Mouse (Mus musculus) C2C12 (cell line): ENCODE results near the gene Fpr2. TPM values are rescaled to one million over a fixed set of nuclear protein-coding genes. Genes with fewer than 3 reads are reported as not detected.
"Not testable (repeated sequence)": the region's sequence is repeated elsewhere in the genome, so short reads cannot be mapped to it uniquely, and the experiment has no call there.

Source experiments
- H3K27me3 ChIP-seq: one replicate; pipeline ENCODE4 v1.6.1; 2011; ENCODE audit not compliant: control insufficient read depth, insufficient read depth, insufficient read length
- H3K36me3 ChIP-seq: one replicate; pipeline ENCODE4 v1.6.1; 2011; ENCODE audit not compliant: control insufficient read depth, insufficient read depth
- H3K4me3 ChIP-seq: one replicate; pipeline ENCODE4 v1.5.1; 2011; ENCODE audit warnings: mild to moderate bottlenecking, control low read depth; ENCODE audit not compliant: poor library complexity, insufficient read depth, severe bottlenecking
- H3K79me2 ChIP-seq: one replicate; pipeline ENCODE4 v1.6.1; 2011; ENCODE audit not compliant: control insufficient read depth, insufficient read depth
- H3K79me3 ChIP-seq: one replicate; pipeline ENCODE4 v1.6.1; 2011; ENCODE audit warnings: low read depth, control low read depth
- H3ac ChIP-seq: one replicate; pipeline ENCODE3; 2011; ENCODE audit warnings: low read depth; ENCODE audit not compliant: control insufficient read depth, insufficient read length
- CEBPB ChIP-seq: IDR thresholded peaks from one replicate; pipeline ENCODE4 v1.6.1; 2011; ENCODE audit warnings: low read depth, mild to moderate bottlenecking, control low read depth, moderate library complexity
- CTCF ChIP-seq: IDR thresholded peaks from one replicate; pipeline ENCODE4 v1.5.1; 2011; ENCODE audit not compliant: control insufficient read depth, insufficient read depth, insufficient read length
- FOSL1 ChIP-seq: IDR thresholded peaks from one replicate; pipeline ENCODE4 v1.8.0; 2011; ENCODE audit warnings: mild to moderate bottlenecking, low read length; ENCODE audit not compliant: poor library complexity, insufficient read depth, severe bottlenecking
- MAX ChIP-seq: IDR thresholded peaks from one replicate; pipeline ENCODE4 v1.6.1; 2011; ENCODE audit warnings: mild to moderate bottlenecking, control low read depth
- MYOD1 ChIP-seq: IDR thresholded peaks from one replicate; pipeline ENCODE4 v1.6.1; 2011; ENCODE audit warnings: low read depth; ENCODE audit not compliant: control insufficient read depth, insufficient read length
- MYOG ChIP-seq: IDR thresholded peaks from one replicate; pipeline ENCODE4 v1.6.1; 2011; ENCODE audit not compliant: control insufficient read depth, insufficient read length; ENCODE audit errors: extremely low read depth
- USF1 ChIP-seq: IDR thresholded peaks from one replicate; pipeline ENCODE4 v1.6.1; 2011; ENCODE audit warnings: low read depth, mild to moderate bottlenecking, control low read depth, moderate library complexity
- polyA plus RNA-seq: library from polyadenylated mRNA; unstranded; fragments of >200 nt; fragmentation: generic; extraction: Trizol; gene quantifications from one replicate; pipeline ENCODE4 v1.2.1, GENCODE M21; 2012; ENCODE audit warnings: missing spikeins

The Fpr2 gene
- polyA plus RNA-seq, 1 experiment, result not detected

DNA sequence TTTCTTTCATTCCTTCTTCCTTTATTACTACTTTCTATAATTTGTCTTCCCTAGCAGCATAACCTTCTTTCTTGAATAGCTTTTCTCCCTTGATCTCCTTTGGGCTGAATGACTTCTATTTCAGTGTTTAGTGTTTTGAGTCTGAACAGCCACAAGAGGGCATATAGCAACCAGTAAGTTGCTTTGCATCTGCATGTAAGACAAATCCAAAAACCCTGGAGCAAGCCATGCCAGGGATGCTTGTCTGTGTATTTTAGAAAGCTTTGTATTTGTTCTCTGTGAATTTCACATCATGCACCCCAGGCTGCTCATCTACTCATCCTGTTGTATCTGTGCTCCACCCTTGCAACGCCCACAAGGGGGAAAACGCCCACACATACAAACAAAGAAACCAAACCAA is 11.6 kb downstream of the Fpr2 start:
- Histone ChIP-seq H3K4me3 (no peak overlapping the region), H3K27me3 (no peaks in the 10 kb centered on the region), H3K79me2 (no peaks in the 10 kb centered on the region), H3K79me3 (no peaks in the 10 kb centered on the region), H3K36me3 (no peaks in the 10 kb centered on the region), H3ac (no peak overlapping the region)
- TF ChIP-seq CEBPB, result no peak
- no peak for TF ChIP-seq CTCF
- no peak for TF ChIP-seq MAX

DNA sequence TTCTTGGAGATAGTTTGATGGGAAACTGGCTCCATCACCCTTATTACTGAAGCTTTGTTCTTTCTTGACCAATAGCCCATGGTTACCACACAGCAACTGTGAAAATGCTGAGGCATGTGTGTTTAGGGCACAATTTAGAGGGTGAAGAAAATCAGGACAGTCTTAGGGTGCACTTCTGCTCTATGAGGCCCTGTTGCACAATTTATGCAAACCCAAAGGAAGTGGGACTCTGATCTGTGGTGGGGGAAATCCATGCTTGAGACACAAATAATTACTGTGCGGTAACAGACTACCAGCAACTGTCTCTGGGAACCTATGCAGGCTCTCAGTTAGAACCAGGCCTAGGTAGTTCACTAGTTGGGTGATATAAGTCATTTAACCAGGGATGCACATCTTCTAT is 13.1 kb downstream of the Fpr2 start:
- TF ChIP-seq MYOD1, result no peak
- Histone ChIP-seq H3K79me2 (no peaks in the 10 kb centered on the region), H3K79me3 (no peaks in the 10 kb centered on the region), H3K27me3 (no peaks in the 10 kb centered on the region), H3K36me3 (no peaks in the 10 kb centered on the region), H3K4me3 (no peak overlapping the region), H3ac (no peak overlapping the region)

DNA sequence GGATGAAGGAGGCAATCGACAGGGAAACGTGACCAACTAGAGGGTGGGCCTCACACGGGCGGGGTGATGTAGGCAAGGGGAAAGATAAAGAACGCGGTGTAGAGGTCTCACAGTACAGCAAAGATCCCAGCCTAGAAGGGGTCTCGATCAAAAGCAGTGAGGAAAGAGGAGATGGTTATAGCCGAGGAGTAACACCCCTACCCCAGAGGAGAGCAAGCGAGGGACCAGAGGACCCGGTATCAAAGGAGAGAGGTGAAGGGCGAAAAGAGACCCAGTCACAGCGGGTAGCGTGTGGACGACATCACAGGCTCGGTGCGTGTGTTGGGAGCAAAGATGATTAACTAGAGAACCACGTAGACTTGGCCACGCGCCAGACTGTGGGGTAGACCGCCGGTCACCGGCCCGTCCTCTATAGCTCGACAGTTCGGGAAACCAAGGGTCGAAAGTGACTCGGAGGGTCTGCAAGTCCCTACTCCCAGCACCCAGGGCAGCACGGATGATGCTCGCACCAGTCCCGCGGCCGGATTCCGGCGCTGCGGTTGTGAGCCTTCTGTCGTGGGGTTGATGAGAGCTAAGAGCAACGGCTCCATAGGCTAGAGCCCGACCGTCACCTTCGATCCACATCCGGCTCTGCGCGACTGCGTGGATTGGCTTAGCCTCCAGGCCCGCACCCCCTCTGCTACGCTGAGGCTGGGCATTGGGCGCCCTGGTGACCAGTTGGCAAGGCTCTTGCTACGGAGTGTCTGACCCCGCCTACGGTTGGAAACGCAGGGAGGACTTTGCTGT is 22.2 kb downstream of the Fpr2 start:
- Histone ChIP-seq H3K27me3 (no peaks in the 10 kb centered on the region), H3K4me3 (peak overlapping the region; percentile 6), H3K79me2 (no peaks in the 10 kb centered on the region), H3K79me3 (no peaks in the 10 kb centered on the region), H3ac (peak overlapping the region; percentile 22), H3K36me3 (no peaks in the 10 kb centered on the region)
- TF ChIP-seq MAX (no peak), USF1 (no peak), MYOD1 (no peak), CTCF (no peak), FOSL1 (no peak), MYOG (no peak), CEBPB (no peak)

DNA sequence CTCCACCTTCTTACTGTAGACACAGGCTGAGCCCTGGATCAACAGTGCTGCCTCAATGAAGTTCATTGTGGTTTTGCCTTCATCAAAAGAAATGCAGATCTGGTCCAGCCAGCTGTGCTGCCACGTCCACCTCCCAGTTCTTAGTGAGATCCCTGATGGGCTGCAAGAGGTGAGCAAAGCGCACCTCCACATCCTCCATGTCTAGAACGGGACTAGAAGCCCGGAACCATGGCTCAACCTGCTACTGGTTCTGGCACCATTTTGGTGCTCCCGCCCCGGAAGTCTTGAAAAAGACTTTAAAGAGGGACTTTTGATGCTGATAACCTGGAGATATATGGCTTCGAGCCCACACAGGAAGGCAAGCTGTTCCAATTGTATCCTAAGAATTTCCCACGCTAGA is 25.0 kb downstream of the Fpr2 start:
- not testable (repeated sequence) for H3K79me2 ChIP-seq, H3K36me3 ChIP-seq, H3K4me3 ChIP-seq, H3ac ChIP-seq, H3K79me3 ChIP-seq, H3K27me3 ChIP-seq

DNA sequence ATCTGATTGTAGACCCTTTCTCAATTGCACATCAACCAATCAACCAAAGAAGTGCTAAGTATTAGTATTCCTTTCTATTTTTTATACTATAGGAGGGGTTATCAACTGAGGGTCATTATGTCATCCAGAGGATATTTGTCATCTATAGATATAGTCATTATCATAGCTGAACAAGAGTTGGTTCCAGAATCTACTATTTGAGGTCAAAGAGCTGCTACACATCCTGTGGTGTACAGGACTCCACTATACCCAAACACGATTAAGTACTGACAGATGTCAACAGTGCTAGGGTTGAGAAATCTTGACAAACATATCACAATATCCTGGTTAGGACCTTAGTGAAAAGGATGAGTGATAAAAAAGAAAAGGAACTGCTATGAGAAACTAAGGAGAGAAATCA is 29.8 kb downstream of the Fpr2 start:
- H3K4me3 ChIP-seq, result no peak overlapping the region
- H3K36me3 ChIP-seq, result no peaks in the 10 kb centered on the region
- TF ChIP-seq CTCF (no peak), FOSL1 (no peak), CEBPB (no peak), MYOD1 (no peak), USF1 (no peak), MAX (no peak), MYOG (no peak)
- no peaks in the 10 kb centered on the region for H3K79me2 ChIP-seq
- H3K79me3 ChIP-seq, result no peaks in the 10 kb centered on the region
- no peak overlapping the region for H3ac ChIP-seq
- no peaks in the 10 kb centered on the region for H3K27me3 ChIP-seq

DNA sequence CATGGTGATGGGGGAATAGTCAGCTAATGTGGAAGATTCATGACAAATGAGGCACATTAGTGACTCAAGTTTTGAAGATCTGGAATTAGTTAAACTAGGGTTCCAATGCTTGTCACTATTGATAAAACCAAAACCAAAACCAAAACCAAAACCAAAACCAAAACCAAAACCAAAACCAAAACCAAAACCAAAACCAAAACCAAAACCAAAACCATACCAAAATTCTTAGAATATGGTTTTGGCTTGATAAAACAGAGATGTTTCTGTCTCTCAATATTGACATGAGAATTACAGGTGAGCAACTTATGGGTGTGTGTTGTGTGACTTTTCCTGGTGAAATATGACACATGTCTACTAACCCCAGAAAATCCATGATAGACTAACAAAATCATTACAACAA is 30.2 kb downstream of the Fpr2 start:
- TF ChIP-seq CEBPB (no peak), USF1 (no peak), FOSL1 (no peak), MAX (no peak), MYOG (no peak), CTCF (no peak), MYOD1 (no peak)
- no peaks in the 10 kb centered on the region for H3K27me3 ChIP-seq
- H3K79me2 ChIP-seq, result no peaks in the 10 kb centered on the region
- H3ac ChIP-seq, result no peak overlapping the region
- no peaks in the 10 kb centered on the region for H3K79me3 ChIP-seq
- H3K4me3 ChIP-seq, result no peak overlapping the region
- H3K36me3 ChIP-seq, result no peaks in the 10 kb centered on the region

Other genes starting within 250 kb of the Fpr2 start
- not detected for gene Vmn2r90, start 184.1 kb upstream of the Fpr2 start, polyA plus RNA-seq
- gene Spaca6, start 60.7 kb upstream of the Fpr2 start, polyA plus RNA-seq, result 11.2 TPM
- gene Has1, start 32.6 kb upstream of the Fpr2 start, polyA plus RNA-seq, result 2.5 TPM
- not detected for gene Fpr1, start 3.9 kb upstream of the Fpr2 start, polyA plus RNA-seq
- gene Fpr3, start within 50 bp of the Fpr2 start, polyA plus RNA-seq, result not detected
- gene Fpr-rs4, start 133.9 kb downstream of the Fpr2 start, polyA plus RNA-seq, result not detected
- not detected for gene Vmn2r124, start 161.6 kb downstream of the Fpr2 start, polyA plus RNA-seq
- not detected for gene Vmn2r91, start 197.2 kb downstream of the Fpr2 start, polyA plus RNA-seq